Mouse (Mus musculus): Measurements from ENCODE around the gene Gfod1. TPM values are rescaled to one million over a fixed set of nuclear protein-coding genes. Genes with fewer than 3 reads are reported as not detected.

Gene Gfod1
- polyA plus RNA-seq, 1 experiment from 2014 or later, result 0.54 TPM

- H3K4me1 ChIP-seq, result peaks cover 15% of the 10 kb centered on the region
- under 1% methylated on average over 48 of the region's 48 CpGs for WGBS (ENCODE audit: insufficient replicate concordance)
- H3K4me2 ChIP-seq, result peak within 1 kb of the TSS; percentile 89
Observed at GRCm38 (mm10) chr13:43171020-43171710, 132.8 kb downstream of the Gfod1 start, which contains the start of gene Tbc1d7. Gene Tbc1d7, minus strand, starts transcription at chr13:43171501.

DNA sequence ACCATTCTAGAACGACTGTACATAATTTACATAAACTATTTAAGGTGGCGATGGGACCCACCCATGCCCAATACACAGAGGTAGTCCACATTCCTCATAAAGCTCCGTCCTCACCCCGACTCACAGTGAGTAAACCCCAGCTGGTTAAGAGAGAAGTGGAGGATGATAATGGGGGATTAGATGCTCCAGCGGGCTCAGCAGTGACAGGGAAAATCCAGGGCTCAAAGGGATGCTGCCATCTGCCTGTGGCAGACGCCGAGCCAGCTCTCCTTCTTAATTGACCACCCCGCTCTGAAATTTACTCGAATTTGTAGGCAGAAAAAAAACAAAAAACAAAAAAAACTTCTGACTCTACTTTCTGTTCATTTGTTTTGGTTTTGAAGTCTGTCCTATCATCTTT, 136.3 kb downstream of the Gfod1 start:
- Histone ChIP-seq H3K9ac (no peak overlapping the region), H3K27ac (no peak overlapping the region), H3K27me3 (replicated peaks) (no peaks in the 10 kb centered on the region), H3K4me1 (peaks cover 15% of the 10 kb centered on the region), H3K4me3 (no peak overlapping the region), H3K36me3 (peaks cover 15% of the 10 kb centered on the region), H3K4me2 (no peak overlapping the region), H3K9me3 (replicated peaks) (no peaks in the 10 kb centered on the region)
- 79% methylated on average over 9 of the region's 9 CpGs for WGBS (ENCODE audit: insufficient replicate concordance)
- ATAC-seq, result no peak

More at GRCm38 (mm10) chr13:43171020-43171710, 132.8 kb downstream of the Gfod1 start, which contains the start of gene Tbc1d7:
- Histone ChIP-seq H3K4me3 (peak within 1 kb of the TSS; percentile 77), H3K36me3 (peaks cover 4% of the 10 kb centered on the region; the same call in 1 of the 2 replicates), H3K27me3 (replicated peaks) (no peaks in the 10 kb centered on the region), H3K27ac (peak within 1 kb of the TSS; percentile 80), H3K9ac (peak within 1 kb of the TSS; percentile 77), H3K9me3 (replicated peaks) (no peaks in the 10 kb centered on the region)
- ATAC-seq, result peak; percentile 95

DNA sequence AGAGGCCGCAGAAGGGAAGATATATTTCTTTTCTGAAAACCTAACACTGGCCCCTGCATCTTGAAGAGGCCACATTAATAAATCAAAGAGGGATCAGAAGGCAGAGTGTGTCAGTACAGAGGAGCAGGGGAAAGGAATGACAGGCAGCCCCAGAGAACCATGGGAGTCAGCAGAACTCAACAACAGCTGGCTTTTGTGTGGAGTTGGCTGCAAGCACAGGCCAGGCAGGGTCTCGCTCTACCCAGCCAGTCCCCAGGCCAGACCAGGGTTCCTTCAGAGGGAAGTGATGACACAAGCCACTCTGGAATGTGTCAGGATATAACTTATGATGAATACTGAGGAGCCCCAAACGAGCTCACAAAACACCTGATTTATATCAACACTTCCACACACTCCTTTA, 144.5 kb downstream of the Gfod1 start:
- no peak for ATAC-seq
- Histone ChIP-seq H3K27ac (no peak overlapping the region), H3K4me1 (no peaks in the 10 kb centered on the region), H3K4me2 (no peak overlapping the region), H3K9ac (no peak overlapping the region), H3K27me3 (replicated peaks) (no peaks in the 10 kb centered on the region), H3K36me3 (peaks cover 24% of the 10 kb centered on the region), H3K4me3 (no peak overlapping the region), H3K9me3 (replicated peaks) (no peaks in the 10 kb centered on the region)
- 60% methylated on average over 3 of the region's 3 CpGs for WGBS (ENCODE audit: insufficient replicate concordance)

- Histone ChIP-seq H3K9ac (no peak overlapping the region), H3K4me3 (no peak overlapping the region), H3K9me3 (replicated peaks) (no peaks in the 10 kb centered on the region), H3K27ac (no peak overlapping the region), H3K4me1 (no peaks in the 10 kb centered on the region), H3K27me3 (replicated peaks) (no peaks in the 10 kb centered on the region), H3K36me3 (peaks cover 23% of the 10 kb centered on the region), H3K4me2 (no peak overlapping the region)
- 80% methylated on average over 5 of the region's 5 CpGs for WGBS (ENCODE audit: insufficient replicate concordance)
- ATAC-seq, result no peak
Observed at GRCm38 (mm10) chr13:43158281-43158680, 145.7 kb downstream of the Gfod1 start.

GRCm38 (mm10) chr13:43157370-43157769, 146.6 kb downstream of the Gfod1 start:
- Histone ChIP-seq H3K9me3 (replicated peaks) (no peaks in the 10 kb centered on the region), H3K27ac (no peak overlapping the region), H3K36me3 (peaks cover 25% of the 10 kb centered on the region), H3K4me3 (no peak overlapping the region), H3K9ac (no peak overlapping the region), H3K27me3 (replicated peaks) (no peaks in the 10 kb centered on the region), H3K4me2 (no peak overlapping the region), H3K4me1 (no peaks in the 10 kb centered on the region)
- WGBS (ENCODE audit: insufficient replicate concordance), result 59% methylated on average over 5 of the region's 5 CpGs
- ATAC-seq, result no peak

GRCm38 (mm10) chr13:43152005-43152520, 151.9 kb downstream of the Gfod1 start:
- WGBS (ENCODE audit: insufficient replicate concordance), result 85% methylated on average over 14 of the region's 14 CpGs
- Histone ChIP-seq H3K27ac (no peak overlapping the region), H3K4me3 (no peak overlapping the region), H3K36me3 (peaks cover 19% of the 10 kb centered on the region; the same call in 1 of the 2 replicates), H3K9ac (no peak overlapping the region), H3K27me3 (replicated peaks) (no peaks in the 10 kb centered on the region), H3K4me2 (no peak overlapping the region), H3K4me1 (no peaks in the 10 kb centered on the region), H3K9me3 (replicated peaks) (no peaks in the 10 kb centered on the region)
- no peak for ATAC-seq

GRCm38 (mm10) chr13:43149661-43150060, 154.3 kb downstream of the Gfod1 start:
- WGBS (ENCODE audit: insufficient replicate concordance), result 66% methylated on average over 3 of the region's 3 CpGs
- ATAC-seq, result no peak
- peaks cover 15% of the 10 kb centered on the region; the same call in 1 of the 2 replicates for H3K36me3 ChIP-seq

DNA sequence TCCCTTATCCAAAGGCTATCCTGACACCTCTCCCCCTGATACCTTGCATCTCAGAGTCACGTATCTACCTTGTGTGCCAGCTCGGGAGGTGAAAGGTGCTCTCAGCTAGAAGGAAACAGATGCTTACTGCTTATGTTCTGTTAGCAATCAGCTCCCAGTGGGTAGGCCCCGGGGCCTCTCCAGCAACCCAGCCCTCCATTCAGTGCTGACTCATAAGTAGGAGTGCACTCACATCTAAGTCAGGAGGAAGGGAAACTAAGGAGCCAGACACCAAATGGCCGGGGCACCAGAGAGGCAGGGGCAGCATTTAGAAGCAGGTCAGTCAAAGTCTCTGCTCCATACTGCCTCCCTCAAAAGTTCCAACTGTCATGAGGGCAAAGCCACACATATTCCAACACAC, 155.3 kb downstream of the Gfod1 start:
- H3K36me3 ChIP-seq, result peaks cover 8% of the 10 kb centered on the region; the same call in 1 of the 2 replicates
- H3K4me2 ChIP-seq, result no peak overlapping the region
- H3K4me1 ChIP-seq, result no peaks in the 10 kb centered on the region
- H3K9ac ChIP-seq, result no peak overlapping the region
- H3K27ac ChIP-seq, result no peak overlapping the region
- ATAC-seq, result no peak
- no peaks in the 10 kb centered on the region for H3K9me3 ChIP-seq (replicated peaks)
- H3K27me3 ChIP-seq (replicated peaks), result no peaks in the 10 kb centered on the region
- H3K4me3 ChIP-seq, result no peak overlapping the region
- 59% methylated on average over 4 of the region's 4 CpGs for WGBS (ENCODE audit: insufficient replicate concordance)

More at GRCm38 (mm10) chr13:43149661-43150060, 154.3 kb downstream of the Gfod1 start:
- Histone ChIP-seq H3K9me3 (replicated peaks) (no peaks in the 10 kb centered on the region), H3K4me1 (no peaks in the 10 kb centered on the region), H3K4me3 (no peak overlapping the region), H3K27ac (no peak overlapping the region), H3K9ac (no peak overlapping the region), H3K4me2 (no peak overlapping the region), H3K27me3 (replicated peaks) (no peaks in the 10 kb centered on the region)

DNA sequence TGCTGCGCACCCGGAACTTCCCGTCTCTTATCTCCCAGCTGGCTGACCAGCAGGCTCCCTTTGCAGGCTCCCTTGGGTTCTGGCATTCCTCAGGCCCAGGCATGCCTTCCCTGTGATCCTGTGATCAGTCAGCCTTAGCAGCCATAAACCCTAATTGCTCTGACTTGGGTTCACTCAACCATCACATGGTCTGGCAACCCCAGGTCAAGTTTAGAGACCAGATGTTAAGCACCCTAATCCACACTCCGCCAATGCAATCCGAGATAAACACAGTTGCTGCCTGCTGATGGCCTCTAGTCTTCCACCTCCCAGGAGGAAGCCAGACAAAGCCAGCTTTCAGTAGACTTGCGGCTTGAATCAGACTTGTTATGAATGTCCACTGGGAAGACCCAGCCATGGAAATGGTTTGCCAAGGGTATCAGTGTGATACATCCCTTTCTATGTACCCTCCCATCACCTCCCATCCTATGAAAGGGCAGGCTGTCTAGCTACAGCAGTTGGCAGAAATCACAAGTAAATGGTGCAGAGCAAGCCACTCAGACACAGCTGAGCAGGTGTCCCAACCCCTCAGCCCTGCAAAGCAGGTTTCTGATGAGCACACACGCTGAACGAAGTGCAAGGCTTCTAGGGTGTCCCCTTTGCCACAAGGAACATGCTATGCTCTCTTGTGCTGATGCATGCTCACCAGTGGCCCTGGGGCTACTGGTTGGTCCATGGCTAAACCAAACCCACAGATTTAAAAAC, 157.3 kb downstream of the Gfod1 start:
- no peaks in the 10 kb centered on the region for H3K4me1 ChIP-seq
- H3K36me3 ChIP-seq, result no peaks in the 10 kb centered on the region
- no peak overlapping the region for H3K4me2 ChIP-seq
- WGBS (ENCODE audit: insufficient replicate concordance), result 61% methylated on average over 8 of the region's 8 CpGs
- ATAC-seq, result no peak
- no peak overlapping the region for H3K9ac ChIP-seq
- H3K27me3 ChIP-seq (replicated peaks), result no peaks in the 10 kb centered on the region
- no peaks in the 10 kb centered on the region for H3K9me3 ChIP-seq (replicated peaks)
- H3K27ac ChIP-seq, result no peak overlapping the region
- H3K4me3 ChIP-seq, result no peak overlapping the region

Other genes with a start within 250 kb of the Gfod1 start
- gene Tbc1d7, start 132.7 kb downstream of the Gfod1 start, polyA plus RNA-seq (2016; fragmentation: Nextera tagmentation; extraction: Ambion mirVana), result 20.0 and 20.7 TPM in 2 replicates
- gene Sirt5, start 61.3 kb upstream of the Gfod1 start, polyA plus RNA-seq (2016; fragmentation: Nextera tagmentation; extraction: Ambion mirVana), result 8.1 TPM in 2 replicates
- gene Nol7, start 94.2 kb upstream of the Gfod1 start, polyA plus RNA-seq (2016; fragmentation: Nextera tagmentation; extraction: Ambion mirVana), result 169 and 175 TPM in 2 replicates
- 3.3 and 4.5 TPM in 2 replicates for gene Ranbp9, start 177.1 kb upstream of the Gfod1 start, polyA plus RNA-seq (2016; fragmentation: Nextera tagmentation; extraction: Ambion mirVana)

Measured in liver, embryonic 12.5 days (tissue).